Mouse (Mus musculus): ENCODE measurements at regions not wholly inside any gene's neighbourhood (a gene's known extent, or its start where the extent isn't known, plus 50 kb on each side); places are given as distances from the start of the nearest gene placed in this dataset.
A peak's percentile ranks its signal among the peaks of the same experiment; 100 is the strongest.

GRCm38 (mm10) chr14:45746176-45746575, 88.2 kb upstream of the Ddhd1 start:
- Histone ChIP-seq H3K9ac (ENCODE audit: low read depth, low read length) (no peak overlapping the region), H3K9me3 (ENCODE audit: control insufficient read depth, low read length) (no peaks in the 10 kb centered on the region), H3K27me3 (ENCODE audit: control insufficient read depth, insufficient read depth, low read length) (no peaks in the 10 kb centered on the region), H3K27ac (ENCODE audit: low read depth, low read length) (no peak overlapping the region), H3K4me3 (ENCODE audit: low read depth, low read length) (no peak overlapping the region), H3K4me2 (replicated peaks; ENCODE audit: low read depth, low read length) (no peak overlapping the region), H3K36me3 (ENCODE audit: control insufficient read depth, insufficient read depth, low read length) (no peaks in the 10 kb centered on the region), H3K4me1 (replicated peaks; ENCODE audit: control insufficient read depth, insufficient read depth, low read length) (no peaks in the 10 kb centered on the region)
- DNase-seq (ENCODE audit: low spot score) (no peak), ATAC-seq (ENCODE audit: low FRiP score) (no peak)
- 88% methylated on average over 5 of the region's 5 CpGs for WGBS

GRCm38 (mm10) chr14:45757376-45757775, 99.4 kb upstream of the Ddhd1 start:
- H3K9me3 ChIP-seq (ENCODE audit: control insufficient read depth, low read length), result no peaks in the 10 kb centered on the region
- H3K4me2 ChIP-seq (replicated peaks; ENCODE audit: low read depth, low read length), result no peak overlapping the region
- DNase-seq (ENCODE audit: low spot score) (no peak), ATAC-seq (ENCODE audit: low FRiP score) (no peak)
- H3K36me3 ChIP-seq (ENCODE audit: control insufficient read depth, insufficient read depth, low read length), result no peaks in the 10 kb centered on the region
- no peaks in the 10 kb centered on the region for H3K4me1 ChIP-seq (replicated peaks; ENCODE audit: control insufficient read depth, insufficient read depth, low read length)
- H3K9ac ChIP-seq (ENCODE audit: low read depth, low read length), result no peak overlapping the region
- no peaks in the 10 kb centered on the region for H3K27me3 ChIP-seq (ENCODE audit: control insufficient read depth, insufficient read depth, low read length)
- no CpG with 5 or more reads among the region's 1 CpGs for WGBS
- no peak overlapping the region for H3K27ac ChIP-seq (ENCODE audit: low read depth, low read length)
- no peak overlapping the region for H3K4me3 ChIP-seq (ENCODE audit: low read depth, low read length)

GRCm38 (mm10) chr14:45760890-45761680, 103.1 kb upstream of the Ddhd1 start:
- Histone ChIP-seq H3K36me3 (ENCODE audit: control insufficient read depth, insufficient read depth, low read length) (no peaks in the 10 kb centered on the region), H3K4me2 (replicated peaks; ENCODE audit: low read depth, low read length) (no peak overlapping the region), H3K27me3 (ENCODE audit: control insufficient read depth, insufficient read depth, low read length) (no peaks in the 10 kb centered on the region), H3K4me1 (replicated peaks; ENCODE audit: control insufficient read depth, insufficient read depth, low read length) (no peaks in the 10 kb centered on the region), H3K27ac (ENCODE audit: low read depth, low read length) (no peak overlapping the region), H3K4me3 (ENCODE audit: low read depth, low read length) (no peak overlapping the region), H3K9me3 (ENCODE audit: control insufficient read depth, low read length) (no peaks in the 10 kb centered on the region), H3K9ac (ENCODE audit: low read depth, low read length) (no peak overlapping the region)
- DNase-seq (ENCODE audit: low spot score) (no peak), ATAC-seq (ENCODE audit: low FRiP score) (no peak)
- WGBS, result 97% methylated on average over 16 of the region's 16 CpGs

- no peak overlapping the region for H3K4me2 ChIP-seq (replicated peaks; ENCODE audit: low read depth, low read length)
- no peak overlapping the region for H3K9ac ChIP-seq (ENCODE audit: low read depth, low read length)
- no peaks in the 10 kb centered on the region for H3K9me3 ChIP-seq (ENCODE audit: control insufficient read depth, low read length)
- no peaks in the 10 kb centered on the region for H3K36me3 ChIP-seq (ENCODE audit: control insufficient read depth, insufficient read depth, low read length)
- H3K4me1 ChIP-seq (replicated peaks; ENCODE audit: control insufficient read depth, insufficient read depth, low read length), result no peaks in the 10 kb centered on the region
- no peak overlapping the region for H3K27ac ChIP-seq (ENCODE audit: low read depth, low read length)
- H3K27me3 ChIP-seq (ENCODE audit: control insufficient read depth, insufficient read depth, low read length), result no peaks in the 10 kb centered on the region
- DNase-seq (ENCODE audit: low spot score), result no peak
- 72% methylated on average over 3 of the region's 3 CpGs for WGBS
- ATAC-seq (ENCODE audit: low FRiP score), result no peak
- H3K4me3 ChIP-seq (ENCODE audit: low read depth, low read length), result no peak overlapping the region
Measured at GRCm38 (mm10) chr14:45764231-45764630, 106.3 kb upstream of the Ddhd1 start.

GRCm38 (mm10) chr14:45766582-45766981, 108.6 kb upstream of the Ddhd1 start:
- Histone ChIP-seq H3K36me3 (ENCODE audit: control insufficient read depth, insufficient read depth, low read length) (no peaks in the 10 kb centered on the region), H3K4me1 (replicated peaks; ENCODE audit: control insufficient read depth, insufficient read depth, low read length) (no peaks in the 10 kb centered on the region), H3K4me2 (replicated peaks; ENCODE audit: low read depth, low read length) (no peak overlapping the region), H3K27ac (ENCODE audit: low read depth, low read length) (no peak overlapping the region), H3K4me3 (ENCODE audit: low read depth, low read length) (no peak overlapping the region), H3K27me3 (ENCODE audit: control insufficient read depth, insufficient read depth, low read length) (no peaks in the 10 kb centered on the region), H3K9me3 (ENCODE audit: control insufficient read depth, low read length) (no peaks in the 10 kb centered on the region), H3K9ac (ENCODE audit: low read depth, low read length) (no peak overlapping the region)
- WGBS, result 100% methylated on average over 1 of the region's 1 CpGs
- DNase-seq (ENCODE audit: low spot score) (no peak), ATAC-seq (ENCODE audit: low FRiP score) (0 out of 2 replicates have a peak, but pooled peaks have one; percentile 40)

GRCm38 (mm10) chr14:45772665-45773277, 114.8 kb upstream of the Ddhd1 start:
- Histone ChIP-seq H3K4me1 (replicated peaks; ENCODE audit: control insufficient read depth, insufficient read depth, low read length) (no peaks in the 10 kb centered on the region), H3K27me3 (ENCODE audit: control insufficient read depth, insufficient read depth, low read length) (no peaks in the 10 kb centered on the region), H3K9ac (ENCODE audit: low read depth, low read length) (no peak overlapping the region; the same call in 1 of the 2 replicates), H3K9me3 (ENCODE audit: control insufficient read depth, low read length) (no peaks in the 10 kb centered on the region), H3K36me3 (ENCODE audit: control insufficient read depth, insufficient read depth, low read length) (no peaks in the 10 kb centered on the region), H3K4me2 (replicated peaks; ENCODE audit: low read depth, low read length) (no peak overlapping the region; the same call in 1 of the 2 replicates), H3K4me3 (ENCODE audit: low read depth, low read length) (no peak overlapping the region), H3K27ac (ENCODE audit: low read depth, low read length) (no peak overlapping the region)
- WGBS, result 21% methylated on average over 19 of the region's 19 CpGs
- DNase-seq (ENCODE audit: low spot score), result peak; percentile 83
- peak; percentile 89 for ATAC-seq (ENCODE audit: low FRiP score)

- no peak for ATAC-seq (ENCODE audit: low FRiP score)
- Histone ChIP-seq H3K4me3 (ENCODE audit: low read depth, low read length) (no peak overlapping the region), H3K4me2 (replicated peaks; ENCODE audit: low read depth, low read length) (no peak overlapping the region), H3K9ac (ENCODE audit: low read depth, low read length) (no peak overlapping the region), H3K27me3 (ENCODE audit: control insufficient read depth, insufficient read depth, low read length) (no peaks in the 10 kb centered on the region), H3K4me1 (replicated peaks; ENCODE audit: control insufficient read depth, insufficient read depth, low read length) (no peaks in the 10 kb centered on the region), H3K9me3 (ENCODE audit: control insufficient read depth, low read length) (no peaks in the 10 kb centered on the region), H3K36me3 (ENCODE audit: control insufficient read depth, insufficient read depth, low read length) (no peaks in the 10 kb centered on the region), H3K27ac (ENCODE audit: low read depth, low read length) (no peak overlapping the region)
- DNase-seq (ENCODE audit: low spot score), result peak; percentile 10
- WGBS, result 45% methylated on average over 7 of the region's 7 CpGs
Measured at GRCm38 (mm10) chr14:45773326-45773725, 115.4 kb upstream of the Ddhd1 start.

- 74% methylated on average over 6 of the region's 6 CpGs for WGBS
- Histone ChIP-seq H3K27me3 (ENCODE audit: control insufficient read depth, insufficient read depth, low read length) (no peaks in the 10 kb centered on the region), H3K36me3 (ENCODE audit: control insufficient read depth, insufficient read depth, low read length) (no peaks in the 10 kb centered on the region), H3K4me2 (replicated peaks; ENCODE audit: low read depth, low read length) (no peak overlapping the region), H3K4me1 (replicated peaks; ENCODE audit: control insufficient read depth, insufficient read depth, low read length) (no peaks in the 10 kb centered on the region), H3K27ac (ENCODE audit: low read depth, low read length) (no peak overlapping the region), H3K9me3 (ENCODE audit: control insufficient read depth, low read length) (no peaks in the 10 kb centered on the region), H3K4me3 (ENCODE audit: low read depth, low read length) (no peak overlapping the region), H3K9ac (ENCODE audit: low read depth, low read length) (no peak overlapping the region)
- ATAC-seq (ENCODE audit: low FRiP score) (no peak), DNase-seq (ENCODE audit: low spot score) (no peak)
Measured at GRCm38 (mm10) chr14:45781850-45782249, 123.9 kb upstream of the Ddhd1 start.

- ATAC-seq (ENCODE audit: low FRiP score), result no peak
- Histone ChIP-seq H3K4me3 (ENCODE audit: low read depth, low read length) (no peak overlapping the region), H3K9me3 (ENCODE audit: control insufficient read depth, low read length) (no peaks in the 10 kb centered on the region), H3K36me3 (ENCODE audit: control insufficient read depth, insufficient read depth, low read length) (no peaks in the 10 kb centered on the region), H3K27ac (ENCODE audit: low read depth, low read length) (no peak overlapping the region), H3K4me1 (replicated peaks; ENCODE audit: control insufficient read depth, insufficient read depth, low read length) (no peaks in the 10 kb centered on the region), H3K9ac (ENCODE audit: low read depth, low read length) (no peak overlapping the region), H3K4me2 (replicated peaks; ENCODE audit: low read depth, low read length) (no peak overlapping the region), H3K27me3 (ENCODE audit: control insufficient read depth, insufficient read depth, low read length) (no peaks in the 10 kb centered on the region)
- no peak for DNase-seq (ENCODE audit: low spot score)
- 94% methylated on average over 1 of the region's 1 CpGs for WGBS
Measured at GRCm38 (mm10) chr14:45794980-45795379, 137.0 kb upstream of the Ddhd1 start.
